Mouse (Mus musculus): ENCODE measurements around the gene Chga. TPM values are rescaled to one million over a fixed set of nuclear protein-coding genes. Genes with fewer than 3 reads are reported as not detected.

Gene Chga
- polyA plus RNA-seq, 1 experiment from 2014 or later: 194 TPM

DNA sequence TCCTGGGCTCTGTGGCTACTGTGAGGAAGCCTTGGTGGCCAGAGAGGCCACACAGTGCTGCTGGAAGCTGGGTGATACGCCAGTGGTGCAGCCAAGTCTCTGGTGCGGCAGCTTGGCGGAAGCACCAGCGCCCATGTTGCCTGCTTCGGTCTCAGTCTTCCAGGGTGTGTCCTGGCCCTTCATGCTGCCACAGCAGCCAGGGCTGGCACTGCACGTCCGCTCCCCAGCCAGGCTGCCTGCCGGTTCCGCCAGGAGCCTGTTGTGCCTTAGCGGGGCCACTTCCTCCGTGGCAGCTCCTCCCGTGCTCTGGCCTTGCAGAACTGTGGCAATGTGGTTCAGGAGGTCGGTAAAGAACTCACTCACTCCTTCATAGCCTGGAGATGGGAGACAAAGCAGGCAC lies 15.3 kb downstream of the Chga start:
- WGBS: 89% methylated on average over 13 of the region's 13 CpGs
- H3K4me3 ChIP-seq (ENCODE audit: low read depth, low read length): no peak overlapping the region
- no peaks in the 10 kb centered on the region for H3K27me3 ChIP-seq (ENCODE audit: control insufficient read depth, insufficient read depth, low read depth, low read length)
- H3K9me3 ChIP-seq (replicated peaks; ENCODE audit: control insufficient read depth, low read length, poor library complexity, severe bottlenecking): no peaks in the 10 kb centered on the region
- H3K9ac ChIP-seq (ENCODE audit: low read depth, low read length): no peak overlapping the region
- H3K4me1 ChIP-seq (ENCODE audit: control insufficient read depth, insufficient read depth, low read length): no peaks in the 10 kb centered on the region
- no peak for ATAC-seq
- H3K27ac ChIP-seq (ENCODE audit: low read length): no peak overlapping the region
- peaks cover 2% of the 10 kb centered on the region for H3K36me3 ChIP-seq (ENCODE audit: control insufficient read depth, insufficient read depth, low read length)
- no peak overlapping the region for H3K4me2 ChIP-seq (ENCODE audit: low read length)

GRCm38 (mm10) chr12:102570734-102571133 lies 16.0 kb downstream of the Chga start:
- H3K4me1 ChIP-seq (ENCODE audit: control insufficient read depth, insufficient read depth, low read length): no peaks in the 10 kb centered on the region
- H3K4me3 ChIP-seq (ENCODE audit: low read depth, low read length): no peak overlapping the region
- H3K9me3 ChIP-seq (replicated peaks; ENCODE audit: control insufficient read depth, low read length, poor library complexity, severe bottlenecking): no peaks in the 10 kb centered on the region
- peaks cover 2% of the 10 kb centered on the region for H3K36me3 ChIP-seq (ENCODE audit: control insufficient read depth, insufficient read depth, low read length)
- no peak for ATAC-seq
- no peak overlapping the region for H3K27ac ChIP-seq (ENCODE audit: low read length)
- no peak overlapping the region for H3K9ac ChIP-seq (ENCODE audit: low read depth, low read length)
- 71% methylated on average over 5 of the region's 5 CpGs for WGBS
- H3K27me3 ChIP-seq (ENCODE audit: control insufficient read depth, insufficient read depth, low read depth, low read length): no peaks in the 10 kb centered on the region
- H3K4me2 ChIP-seq (ENCODE audit: low read length): no peak overlapping the region

GRCm38 (mm10) chr12:102571666-102572065 lies 16.9 kb downstream of the Chga start:
- Histone ChIP-seq H3K4me1 (ENCODE audit: control insufficient read depth, insufficient read depth, low read length) (no peaks in the 10 kb centered on the region), H3K27ac (ENCODE audit: low read length) (no peak overlapping the region), H3K36me3 (ENCODE audit: control insufficient read depth, insufficient read depth, low read length) (peaks cover 2% of the 10 kb centered on the region), H3K4me2 (ENCODE audit: low read length) (no peak overlapping the region), H3K9ac (ENCODE audit: low read depth, low read length) (no peak overlapping the region), H3K4me3 (ENCODE audit: low read depth, low read length) (no peak overlapping the region), H3K27me3 (ENCODE audit: control insufficient read depth, insufficient read depth, low read depth, low read length) (no peaks in the 10 kb centered on the region), H3K9me3 (replicated peaks; ENCODE audit: control insufficient read depth, low read length, poor library complexity, severe bottlenecking) (no peaks in the 10 kb centered on the region)
- 88% methylated on average over 9 of the region's 9 CpGs for WGBS
- ATAC-seq: no peak

GRCm38 (mm10) chr12:102573036-102573435 lies 18.3 kb downstream of the Chga start:
- no peaks in the 10 kb centered on the region for H3K9me3 ChIP-seq (replicated peaks; ENCODE audit: control insufficient read depth, low read length, poor library complexity, severe bottlenecking)
- no peak overlapping the region for H3K4me3 ChIP-seq (ENCODE audit: low read depth, low read length)
- H3K9ac ChIP-seq (ENCODE audit: low read depth, low read length): no peak overlapping the region
- H3K4me2 ChIP-seq (ENCODE audit: low read length): no peak overlapping the region
- no peaks in the 10 kb centered on the region for H3K27me3 ChIP-seq (ENCODE audit: control insufficient read depth, insufficient read depth, low read depth, low read length)
- H3K36me3 ChIP-seq (ENCODE audit: control insufficient read depth, insufficient read depth, low read length): peaks cover 2% of the 10 kb centered on the region
- WGBS: 58% methylated on average over 7 of the region's 7 CpGs
- H3K27ac ChIP-seq (ENCODE audit: low read length): no peak overlapping the region
- ATAC-seq: no peak
- no peaks in the 10 kb centered on the region for H3K4me1 ChIP-seq (ENCODE audit: control insufficient read depth, insufficient read depth, low read length)

DNA sequence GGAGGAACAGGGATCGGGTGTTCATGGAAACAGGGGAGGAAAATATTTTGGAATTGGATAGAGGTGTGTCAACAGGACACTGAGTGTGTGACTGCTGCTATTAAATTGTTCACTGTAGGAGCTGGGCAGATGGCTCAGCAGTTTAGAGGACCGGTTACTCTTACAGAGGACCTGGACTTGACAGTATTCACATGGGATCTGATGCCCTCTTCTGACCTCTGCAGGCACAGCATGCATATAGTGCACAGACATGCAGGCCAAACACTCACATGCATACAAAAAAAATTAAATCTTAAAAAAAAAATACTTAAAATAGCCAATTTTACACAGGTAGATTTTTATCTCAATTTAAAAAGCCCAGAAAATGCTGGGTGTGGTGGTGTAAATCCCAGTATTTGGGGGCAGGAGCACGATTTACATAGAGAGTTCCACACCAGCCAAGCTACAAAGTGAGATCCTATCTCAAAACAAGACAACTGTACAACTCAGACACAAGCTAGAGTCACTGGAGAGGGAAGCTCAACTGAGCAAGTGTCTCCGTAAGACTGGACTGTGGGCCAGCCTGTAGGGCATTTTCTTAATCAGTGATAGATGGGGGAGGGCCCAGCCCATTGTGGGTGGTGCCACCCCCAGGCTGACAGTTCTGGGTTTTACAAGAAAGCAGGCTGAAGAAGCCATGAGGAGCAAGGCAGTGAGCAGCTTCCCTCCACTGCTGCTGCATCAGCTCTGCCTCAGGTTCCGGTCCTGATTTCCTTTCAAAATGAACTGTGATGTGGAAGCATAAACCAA lies 21.0 kb downstream of the Chga start:
- 84% methylated on average over 5 of the region's 5 CpGs for WGBS
- no peak overlapping the region for H3K4me2 ChIP-seq (ENCODE audit: low read length)
- ATAC-seq: no peak
- no peak overlapping the region for H3K9ac ChIP-seq (ENCODE audit: low read depth, low read length)
- no peaks in the 10 kb centered on the region for H3K36me3 ChIP-seq (ENCODE audit: control insufficient read depth, insufficient read depth, low read length)
- H3K27ac ChIP-seq (ENCODE audit: low read length): no peak overlapping the region
- no peaks in the 10 kb centered on the region for H3K4me1 ChIP-seq (ENCODE audit: control insufficient read depth, insufficient read depth, low read length)
- no peak overlapping the region for H3K4me3 ChIP-seq (ENCODE audit: low read depth, low read length)
- no peaks in the 10 kb centered on the region for H3K27me3 ChIP-seq (ENCODE audit: control insufficient read depth, insufficient read depth, low read depth, low read length)
- H3K9me3 ChIP-seq (replicated peaks; ENCODE audit: control insufficient read depth, low read length, poor library complexity, severe bottlenecking): no peaks in the 10 kb centered on the region

DNA sequence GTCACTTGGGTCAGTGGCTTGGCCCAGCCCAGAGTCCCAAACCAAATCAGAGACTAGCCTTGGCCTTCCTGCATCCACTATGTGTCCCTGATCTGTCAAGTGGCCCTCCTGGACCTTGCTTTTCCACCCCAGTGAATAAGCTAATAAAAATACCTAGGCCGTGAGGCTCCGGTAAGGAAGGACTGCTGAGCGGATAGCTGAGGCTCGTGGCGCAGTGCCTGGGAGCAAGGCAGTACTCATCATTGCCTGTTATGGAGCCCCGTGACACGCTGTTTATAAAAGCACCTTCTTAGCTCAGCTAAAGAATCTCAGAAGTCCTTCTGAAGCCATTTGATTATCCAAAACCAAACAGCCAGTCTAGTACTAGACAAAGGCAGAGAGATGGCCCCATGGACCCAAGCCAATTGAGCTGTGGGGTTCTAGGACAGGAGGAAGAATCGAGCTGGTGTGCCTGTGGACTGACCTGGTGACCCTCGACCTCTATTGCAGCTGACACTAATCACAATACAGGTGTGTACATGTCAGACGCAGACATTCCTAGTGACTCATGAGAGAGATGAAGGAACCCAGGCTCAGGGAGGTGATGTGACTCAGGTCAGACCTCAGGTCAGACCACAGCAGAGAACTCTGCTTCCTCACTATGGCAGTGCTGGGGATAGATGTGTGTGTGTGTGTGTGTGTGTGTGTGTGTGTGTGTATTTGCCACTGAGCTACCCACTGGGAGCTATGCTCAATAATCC lies 22.1 kb downstream of the Chga start:
- Histone ChIP-seq H3K4me1 (ENCODE audit: control insufficient read depth, insufficient read depth, low read length) (no peaks in the 10 kb centered on the region), H3K4me3 (ENCODE audit: low read depth, low read length) (no peak overlapping the region), H3K36me3 (ENCODE audit: control insufficient read depth, insufficient read depth, low read length) (no peaks in the 10 kb centered on the region), H3K9ac (ENCODE audit: low read depth, low read length) (no peak overlapping the region), H3K27ac (ENCODE audit: low read length) (no peak overlapping the region), H3K27me3 (ENCODE audit: control insufficient read depth, insufficient read depth, low read depth, low read length) (no peaks in the 10 kb centered on the region), H3K9me3 (replicated peaks; ENCODE audit: control insufficient read depth, low read length, poor library complexity, severe bottlenecking) (no peaks in the 10 kb centered on the region), H3K4me2 (ENCODE audit: low read length) (no peak overlapping the region)
- WGBS: 86% methylated on average over 10 of the region's 10 CpGs
- ATAC-seq: no peak

DNA sequence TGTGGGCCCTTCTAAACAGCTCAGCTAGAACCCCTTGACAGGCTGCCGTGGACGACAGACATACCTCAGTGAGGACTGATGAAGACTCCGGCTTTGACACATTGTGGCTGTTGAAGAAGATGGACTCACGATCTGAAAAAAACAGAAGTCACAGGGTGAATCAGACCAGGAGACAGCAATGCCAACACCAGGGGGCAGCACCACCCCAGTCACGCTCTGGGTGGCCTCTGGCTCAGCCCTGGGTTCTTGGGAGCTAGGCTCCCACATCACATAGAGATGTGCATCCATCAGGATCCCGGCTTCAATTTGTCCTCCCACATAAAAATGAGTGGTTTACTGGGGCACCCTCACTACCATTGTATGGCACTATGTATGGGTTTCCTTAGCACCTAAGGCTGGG lies 24.3 kb downstream of the Chga start:
- WGBS: 62% methylated on average over 6 of the region's 6 CpGs
- H3K4me1 ChIP-seq (ENCODE audit: control insufficient read depth, insufficient read depth, low read length): no peaks in the 10 kb centered on the region
- H3K36me3 ChIP-seq (ENCODE audit: control insufficient read depth, insufficient read depth, low read length): no peaks in the 10 kb centered on the region
- H3K9me3 ChIP-seq (replicated peaks; ENCODE audit: control insufficient read depth, low read length, poor library complexity, severe bottlenecking): no peaks in the 10 kb centered on the region
- no peak overlapping the region for H3K4me2 ChIP-seq (ENCODE audit: low read length)
- H3K27ac ChIP-seq (ENCODE audit: low read length): no peak overlapping the region
- H3K9ac ChIP-seq (ENCODE audit: low read depth, low read length): no peak overlapping the region
- ATAC-seq: 0 out of 2 replicates have a peak, but pooled peaks have one; percentile 57
- H3K4me3 ChIP-seq (ENCODE audit: low read depth, low read length): no peak overlapping the region
- H3K27me3 ChIP-seq (ENCODE audit: control insufficient read depth, insufficient read depth, low read depth, low read length): no peaks in the 10 kb centered on the region

DNA sequence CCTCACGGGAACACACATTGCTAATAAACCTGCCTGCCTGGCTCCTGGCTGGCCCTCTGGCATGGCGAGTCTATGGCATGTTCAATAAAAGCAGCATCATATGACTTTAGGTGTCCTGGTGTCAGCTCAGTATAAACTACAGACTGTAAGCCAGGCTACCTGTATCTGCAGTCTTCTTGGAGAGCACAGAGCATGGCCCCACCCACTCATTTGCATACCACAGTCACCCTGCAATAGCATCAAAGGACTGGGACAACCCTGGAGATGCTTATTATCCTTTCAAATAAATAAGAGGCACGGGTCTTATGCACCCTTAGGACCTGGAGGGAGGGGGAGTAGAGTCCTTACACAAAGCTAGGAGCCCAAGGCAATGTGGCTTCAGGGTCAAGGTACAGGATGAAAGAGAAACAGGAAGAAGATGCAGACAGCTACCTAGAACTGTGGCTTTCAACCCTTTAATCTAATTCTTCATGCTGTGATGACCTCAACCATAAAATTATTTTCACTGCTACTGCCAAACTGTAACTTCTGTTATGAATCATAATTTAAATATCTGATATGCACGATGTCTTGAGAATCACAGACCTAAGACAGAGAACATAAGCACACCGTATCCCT lies 26.9 kb downstream of the Chga start:
- ATAC-seq: no peak
- H3K9ac ChIP-seq (ENCODE audit: low read depth, low read length): no peak overlapping the region
- no peak overlapping the region for H3K27ac ChIP-seq (ENCODE audit: low read length)
- 66% methylated on average over 5 of the region's 5 CpGs for WGBS
- no peaks in the 10 kb centered on the region for H3K4me1 ChIP-seq (ENCODE audit: control insufficient read depth, insufficient read depth, low read length)
- H3K9me3 ChIP-seq (replicated peaks; ENCODE audit: control insufficient read depth, low read length, poor library complexity, severe bottlenecking): no peaks in the 10 kb centered on the region
- H3K4me3 ChIP-seq (ENCODE audit: low read depth, low read length): no peak overlapping the region
- peaks cover 7% of the 10 kb centered on the region; the same call in 1 of the 2 replicates for H3K36me3 ChIP-seq (ENCODE audit: control insufficient read depth, insufficient read depth, low read length)
- H3K4me2 ChIP-seq (ENCODE audit: low read length): no peak overlapping the region
- no peaks in the 10 kb centered on the region for H3K27me3 ChIP-seq (ENCODE audit: control insufficient read depth, insufficient read depth, low read depth, low read length)

DNA sequence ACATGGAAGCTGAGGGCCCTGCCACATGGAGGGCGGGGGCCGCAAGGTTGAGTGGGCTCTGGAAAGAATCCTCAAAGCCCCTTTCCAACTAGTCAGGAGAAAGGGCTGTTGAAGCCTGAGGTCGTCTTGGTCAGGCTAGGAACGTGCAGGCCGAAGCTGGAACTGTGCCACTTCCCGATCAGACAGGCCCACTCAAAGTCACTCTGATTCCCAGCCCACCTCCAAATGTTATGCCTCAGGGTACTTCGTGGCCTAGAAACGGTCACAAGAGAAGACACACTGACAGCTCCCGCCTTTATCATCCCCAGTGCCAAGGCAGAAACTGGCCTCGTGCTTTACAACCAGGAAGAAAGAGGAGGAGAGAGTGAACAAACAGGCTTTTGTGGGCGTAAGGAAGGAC lies 27.7 kb downstream of the Chga start:
- H3K9ac ChIP-seq (ENCODE audit: low read depth, low read length): no peak overlapping the region
- H3K9me3 ChIP-seq (replicated peaks; ENCODE audit: control insufficient read depth, low read length, poor library complexity, severe bottlenecking): no peaks in the 10 kb centered on the region
- H3K4me1 ChIP-seq (ENCODE audit: control insufficient read depth, insufficient read depth, low read length): no peaks in the 10 kb centered on the region
- no peak overlapping the region for H3K4me2 ChIP-seq (ENCODE audit: low read length)
- no peak overlapping the region for H3K27ac ChIP-seq (ENCODE audit: low read length)
- H3K27me3 ChIP-seq (ENCODE audit: control insufficient read depth, insufficient read depth, low read depth, low read length): no peaks in the 10 kb centered on the region
- no peak overlapping the region for H3K4me3 ChIP-seq (ENCODE audit: low read depth, low read length)
- H3K36me3 ChIP-seq (ENCODE audit: control insufficient read depth, insufficient read depth, low read length): peaks cover 9% of the 10 kb centered on the region; the same call in 1 of the 2 replicates
- ATAC-seq: no peak
- WGBS: 78% methylated on average over 11 of the region's 11 CpGs
